Mouse (Mus musculus): ENCODE results near the gene 2010003K11Rik. TPM values are rescaled to one million over a fixed set of nuclear protein-coding genes. Genes with fewer than 3 reads are reported as not detected.
A peak's percentile ranks its signal among the peaks of the same experiment; 100 is the strongest.

The 2010003K11Rik gene
- total RNA-seq, 1 experiment = not detected

DNA sequence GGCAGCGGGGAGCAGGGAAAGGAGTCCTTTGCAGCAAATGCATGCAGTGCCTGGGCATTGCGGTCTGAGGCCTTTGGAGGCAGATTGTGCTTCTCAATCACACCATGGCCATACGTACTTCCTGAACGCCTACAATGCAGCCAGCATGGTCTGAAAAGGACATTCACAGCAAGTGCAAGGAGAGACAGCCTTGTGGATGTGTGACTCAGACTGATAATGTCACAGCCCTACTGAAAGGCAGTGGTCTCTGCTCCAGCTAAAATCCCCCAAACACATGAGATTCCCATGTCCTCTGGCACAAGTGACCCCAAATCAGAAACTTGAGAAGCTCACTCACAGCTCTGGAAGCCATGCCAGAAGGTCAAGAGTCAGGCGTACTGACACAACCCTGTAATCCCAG, 2.6 kb downstream of the 2010003K11Rik start:
- no peak overlapping the region for H3K9ac ChIP-seq (ENCODE audit: insufficient read depth, low read depth, low read length, poor library complexity, severe bottlenecking)
- no peak overlapping the region for H3K4me3 ChIP-seq (ENCODE audit: insufficient read depth in 1 of 2, low read depth in 1 of 2, low read length in 2 of 2, poor library complexity in 1 of 2, severe bottlenecking in 1 of 2)
- in situ Hi-C loops (cut with MboI; ENCODE audit: low sequenced_read_pairs in 2 of 2, unreplicated experiment in 2 of 2) = no loop called here
- peaks cover 0 to 7% of the 10 kb centered on the region in 2 experiments; a peak in 2 of 4 replicates for H3K4me1 ChIP-seq (ENCODE audit: control insufficient read depth in 2 of 2, insufficient read depth in 2 of 2, low read length in 2 of 2, poor library complexity in 1 of 2)
- no peaks in the 10 kb centered on the region for H3K36me3 ChIP-seq (ENCODE audit: control insufficient read depth, insufficient read depth, low read length, poor library complexity, severe bottlenecking)
- H3K9me3 ChIP-seq (ENCODE audit: control insufficient read depth, insufficient read depth, low read depth, low read length) = no peaks in the 10 kb centered on the region
- DNase-seq (ENCODE audit: low read depth, low spot score) = no peak
- no peak for TF ChIP-seq CHD2 (IDR thresholded peaks at IDR 0.05; ENCODE audit: low read depth, low read length)
- TF ChIP-seq MAFK (IDR thresholded peaks at IDR 0.05; ENCODE audit: insufficient read depth, low read depth, low read length) = no peak
- TF ChIP-seq ZC3H11A (IDR thresholded peaks at IDR 0.05; ENCODE audit: borderline replicate concordance, low read depth, low read length) = no peak
- no peak for TF ChIP-seq HCFC1 (IDR thresholded peaks at IDR 0.05; ENCODE audit: borderline replicate concordance, insufficient read depth, low read length)
- TF ChIP-seq ZNF384 (IDR thresholded peaks at IDR 0.05; ENCODE audit: low read depth, low read length) = no peak
- H3K27ac ChIP-seq (ENCODE audit: insufficient read depth, low read depth, low read length, poor library complexity, severe bottlenecking) = no peak overlapping the region

DNA sequence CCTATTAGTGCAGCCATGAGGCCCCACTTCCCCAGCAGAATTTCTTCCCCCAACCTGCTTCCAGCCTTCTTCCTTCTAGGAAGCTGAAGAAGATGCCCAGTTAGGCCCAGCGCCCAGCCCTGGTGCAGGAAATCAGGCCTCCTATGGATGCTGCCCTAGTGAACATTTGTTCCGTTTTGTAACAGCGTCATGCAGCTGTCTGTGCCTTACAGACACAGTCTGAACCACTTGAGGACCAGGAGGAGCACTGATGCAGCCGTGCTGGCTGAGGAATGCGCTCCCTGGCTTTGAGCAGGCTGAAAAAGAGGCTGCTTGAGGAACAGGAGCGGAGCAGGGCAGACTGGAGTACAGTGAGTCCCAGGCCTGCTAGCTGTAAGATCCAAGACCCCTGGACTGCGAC, 3.7 kb downstream of the 2010003K11Rik start:
- H3K4me3 ChIP-seq (ENCODE audit: insufficient read depth in 1 of 2, low read depth in 1 of 2, low read length in 2 of 2, poor library complexity in 1 of 2, severe bottlenecking in 1 of 2) = no peak overlapping the region
- no peak overlapping the region for H3K9ac ChIP-seq (ENCODE audit: insufficient read depth, low read depth, low read length, poor library complexity, severe bottlenecking)
- no peak for DNase-seq (ENCODE audit: low read depth, low spot score)
- no peaks in the 10 kb centered on the region for H3K36me3 ChIP-seq (ENCODE audit: control insufficient read depth, insufficient read depth, low read length, poor library complexity, severe bottlenecking)
- H3K9me3 ChIP-seq (ENCODE audit: control insufficient read depth, insufficient read depth, low read depth, low read length) = no peaks in the 10 kb centered on the region
- TF ChIP-seq HCFC1 (IDR thresholded peaks at IDR 0.05; ENCODE audit: borderline replicate concordance, insufficient read depth, low read length) (no peak), CHD2 (IDR thresholded peaks at IDR 0.05; ENCODE audit: low read depth, low read length) (no peak), MAFK (IDR thresholded peaks at IDR 0.05; ENCODE audit: insufficient read depth, low read depth, low read length) (no peak), ZC3H11A (IDR thresholded peaks at IDR 0.05; ENCODE audit: borderline replicate concordance, low read depth, low read length) (no peak), ZNF384 (IDR thresholded peaks at IDR 0.05; ENCODE audit: low read depth, low read length) (no peak)
- in situ Hi-C loops (cut with MboI; ENCODE audit: low sequenced_read_pairs in 2 of 2, unreplicated experiment in 2 of 2) = no loop called here
- peaks cover 0 to 7% of the 10 kb centered on the region in 2 experiments; a peak in 2 of 4 replicates for H3K4me1 ChIP-seq (ENCODE audit: control insufficient read depth in 2 of 2, insufficient read depth in 2 of 2, low read length in 2 of 2, poor library complexity in 1 of 2)
- H3K27ac ChIP-seq (ENCODE audit: insufficient read depth, low read depth, low read length, poor library complexity, severe bottlenecking) = no peak overlapping the region

DNA sequence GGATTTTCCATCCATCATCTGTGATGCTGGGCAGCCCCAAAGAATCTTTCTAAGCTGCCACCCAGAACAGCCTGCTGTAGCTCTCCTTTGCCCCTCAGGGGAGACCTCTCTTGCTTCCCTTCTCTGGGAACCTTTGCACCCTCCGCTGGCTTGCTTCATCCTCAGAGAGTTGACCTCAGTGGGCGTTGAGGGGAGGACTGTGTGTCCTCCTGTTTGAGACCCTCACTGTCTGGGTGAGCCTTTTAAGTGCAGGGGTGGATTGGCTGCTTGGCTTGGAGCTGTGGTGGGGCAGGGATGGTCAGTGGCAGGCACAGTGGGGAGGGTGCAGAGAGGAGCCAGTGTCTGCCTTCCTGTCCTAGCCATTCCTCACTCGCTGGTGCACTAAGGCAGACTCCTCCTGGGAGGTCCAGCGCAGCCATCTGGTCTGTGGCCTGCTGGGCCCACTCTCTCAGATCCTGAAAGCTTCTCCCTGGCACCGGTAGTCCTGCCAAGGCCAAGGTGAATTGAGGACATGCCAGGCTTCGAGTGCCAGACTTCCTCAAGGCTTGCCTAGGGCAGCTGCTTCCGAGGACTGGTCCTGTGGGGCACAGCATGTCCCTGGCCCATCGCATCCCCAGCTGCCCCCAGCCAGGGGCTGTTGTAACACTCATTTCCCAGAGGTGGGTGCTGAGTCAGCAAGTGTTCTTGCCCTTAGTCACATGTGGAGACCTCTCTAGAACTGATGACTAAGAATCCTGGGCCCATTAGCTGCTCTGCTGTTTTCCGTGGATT, 5.7 kb downstream of the 2010003K11Rik start:
- no peak overlapping the region for H3K4me3 ChIP-seq (ENCODE audit: insufficient read depth in 1 of 2, low read depth in 1 of 2, low read length in 2 of 2, poor library complexity in 1 of 2, severe bottlenecking in 1 of 2)
- H3K9ac ChIP-seq (ENCODE audit: insufficient read depth, low read depth, low read length, poor library complexity, severe bottlenecking) = no peak overlapping the region
- H3K9me3 ChIP-seq (ENCODE audit: control insufficient read depth, insufficient read depth, low read depth, low read length) = no peaks in the 10 kb centered on the region
- peaks cover 0 to 2% of the 10 kb centered on the region in 2 experiments; a peak in 2 of 4 replicates for H3K4me1 ChIP-seq (ENCODE audit: control insufficient read depth in 2 of 2, insufficient read depth in 2 of 2, low read length in 2 of 2, poor library complexity in 1 of 2)
- no peak for TF ChIP-seq CHD2 (IDR thresholded peaks at IDR 0.05; ENCODE audit: low read depth, low read length)
- TF ChIP-seq MAFK (IDR thresholded peaks at IDR 0.05; ENCODE audit: insufficient read depth, low read depth, low read length) = peak; percentile 65; the same call in 1 of the 2 replicates
- in situ Hi-C loops (cut with MboI; ENCODE audit: low sequenced_read_pairs in 2 of 2, unreplicated experiment in 2 of 2) = no loop called here
- no peaks in the 10 kb centered on the region for H3K36me3 ChIP-seq (ENCODE audit: control insufficient read depth, insufficient read depth, low read length, poor library complexity, severe bottlenecking)
- no peak overlapping the region for H3K27ac ChIP-seq (ENCODE audit: insufficient read depth, low read depth, low read length, poor library complexity, severe bottlenecking)
- DNase-seq (ENCODE audit: low read depth, low spot score) = no peak

DNA sequence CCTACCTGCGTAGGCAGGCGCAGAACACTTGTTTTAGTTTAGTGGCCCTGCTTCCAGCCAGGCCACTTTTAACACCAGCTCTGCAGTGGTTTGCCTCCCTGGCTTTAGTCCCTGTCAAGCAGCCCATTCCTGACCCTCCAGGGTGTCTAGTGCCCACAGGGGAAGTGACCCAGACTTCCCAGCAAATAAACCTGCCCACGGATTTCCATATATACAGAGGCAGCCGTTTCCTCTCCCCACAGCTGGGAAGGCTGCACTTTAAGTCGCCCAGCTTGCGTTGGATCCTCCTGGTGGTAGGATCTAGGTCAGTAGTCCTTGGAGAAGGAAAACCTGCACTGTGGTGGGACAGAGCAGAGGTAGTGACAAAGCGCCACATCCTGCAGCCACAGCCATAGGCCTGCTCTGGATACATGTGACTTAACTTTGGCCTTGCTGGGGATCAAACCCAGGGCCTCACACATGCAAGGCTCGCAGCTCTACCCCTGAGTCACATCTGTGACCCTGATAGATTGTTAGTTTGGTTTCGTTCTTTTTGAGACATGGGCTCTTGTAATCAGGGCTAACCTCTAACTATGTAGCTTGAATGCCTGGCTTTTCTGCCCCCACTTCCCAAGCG, 7.2 kb downstream of the 2010003K11Rik start:
- H3K4me1 ChIP-seq (ENCODE audit: control insufficient read depth in 2 of 2, insufficient read depth in 2 of 2, low read length in 2 of 2, poor library complexity in 1 of 2) = no peaks in the 10 kb centered on the region
- H3K27ac ChIP-seq (ENCODE audit: insufficient read depth, low read depth, low read length, poor library complexity, severe bottlenecking) = no peak overlapping the region
- H3K9me3 ChIP-seq (ENCODE audit: control insufficient read depth, insufficient read depth, low read depth, low read length) = no peaks in the 10 kb centered on the region
- in situ Hi-C loops (cut with MboI; ENCODE audit: low sequenced_read_pairs in 2 of 2, unreplicated experiment in 2 of 2) = no loop called here
- no peak overlapping the region for H3K9ac ChIP-seq (ENCODE audit: insufficient read depth, low read depth, low read length, poor library complexity, severe bottlenecking)
- no peak for DNase-seq (ENCODE audit: low read depth, low spot score)
- H3K4me3 ChIP-seq (ENCODE audit: insufficient read depth in 1 of 2, low read depth in 1 of 2, low read length in 2 of 2, poor library complexity in 1 of 2, severe bottlenecking in 1 of 2) = no peak overlapping the region
- H3K36me3 ChIP-seq (ENCODE audit: control insufficient read depth, insufficient read depth, low read length, poor library complexity, severe bottlenecking) = no peaks in the 10 kb centered on the region
- TF ChIP-seq MAFK (IDR thresholded peaks at IDR 0.05; ENCODE audit: insufficient read depth, low read depth, low read length) = no peak
- TF ChIP-seq ZNF384 (IDR thresholded peaks at IDR 0.05; ENCODE audit: low read depth, low read length) = no peak
- TF ChIP-seq HCFC1 (IDR thresholded peaks at IDR 0.05; ENCODE audit: borderline replicate concordance, insufficient read depth, low read length) = no peak
- no peak for TF ChIP-seq CHD2 (IDR thresholded peaks at IDR 0.05; ENCODE audit: low read depth, low read length)
- no peak for TF ChIP-seq ZC3H11A (IDR thresholded peaks at IDR 0.05; ENCODE audit: borderline replicate concordance, low read depth, low read length)

Data from ES-E14 (cell line).